Mouse (Mus musculus) limb, embryonic 11.5 days (tissue): ENCODE measurements at regions not wholly inside any gene's neighbourhood (a gene's known extent, or its start where the extent isn't known, plus 50 kb on each side); places are given as distances from the start of the nearest gene placed in this dataset.

Experiments
- ATAC-seq: fragments of 200-750 bp; cut with Nextera tagmentation; 2 replicates; pipeline ENCODE4 v1.8.0; 2017; ENCODE audit warnings: low read depth; ENCODE audit not compliant: insufficient number of reproducible peaks, low FRiP score, low TSS enrichment
- DNase-seq: peaks from one replicate; pipeline ENCODE4 v3.0.0-alpha.2; 2015; ENCODE audit warnings: low spot score
- H3K27ac ChIP-seq: fragments of 300-500 bp; sonication (generic); replicated peaks from 2 replicates; pipeline ENCODE4 v1.5.1; 2014; ENCODE audit warnings: low read depth, mild to moderate bottlenecking, low read length
- H3K27me3 ChIP-seq: fragments of 300-500 bp; sonication (generic); 2 replicates; pipeline ENCODE4 v1.6.1; 2014; ENCODE audit warnings: mild to moderate bottlenecking, low read length, mixed read lengths; ENCODE audit not compliant: control insufficient read depth, insufficient read depth
- H3K36me3 ChIP-seq: fragments of 300-500 bp; sonication (generic); 2 replicates; pipeline ENCODE4 v1.6.1; 2014; ENCODE audit warnings: mild to moderate bottlenecking, low read length, moderate library complexity, mixed read lengths; ENCODE audit not compliant: control insufficient read depth, insufficient read depth
- H3K4me1 ChIP-seq: fragments of 300-500 bp; sonication (generic); 2 replicates; pipeline ENCODE4 v1.6.1; 2014; ENCODE audit warnings: low read length, mixed read lengths; ENCODE audit not compliant: control insufficient read depth, insufficient read depth
- H3K4me2 ChIP-seq: fragments of 300-500 bp; sonication (generic); 2 replicates; pipeline ENCODE4 v1.6.1; 2014; ENCODE audit warnings: low read depth, mild to moderate bottlenecking, moderate library complexity; ENCODE audit not compliant: severe bottlenecking
- H3K4me3 ChIP-seq: fragments of 300-500 bp; sonication (generic); 2 replicates; pipeline ENCODE4 v1.5.1; 2014; ENCODE audit warnings: low read depth, low read length
- H3K9ac ChIP-seq: fragments of 300-500 bp; sonication (generic); 2 replicates; pipeline ENCODE4 v1.6.1; 2014; ENCODE audit warnings: mild to moderate bottlenecking, low read length
- H3K9me3 ChIP-seq: fragments of 300-500 bp; sonication (generic); 2 replicates; pipeline ENCODE4 v1.6.1; 2016; ENCODE audit warnings: low read length; ENCODE audit not compliant: control insufficient read depth
- WGBS: fragments of 180-500 bp; shearing (Covaris S2); extraction: QIAGEN DNeasy Blood & Tissue Kit; methylation state at CpG from one replicate; pipeline ENCODE4 v1.1.7; 2014; 5-methylcytosine and 5-hydroxymethylcytosine counted together

DNA sequence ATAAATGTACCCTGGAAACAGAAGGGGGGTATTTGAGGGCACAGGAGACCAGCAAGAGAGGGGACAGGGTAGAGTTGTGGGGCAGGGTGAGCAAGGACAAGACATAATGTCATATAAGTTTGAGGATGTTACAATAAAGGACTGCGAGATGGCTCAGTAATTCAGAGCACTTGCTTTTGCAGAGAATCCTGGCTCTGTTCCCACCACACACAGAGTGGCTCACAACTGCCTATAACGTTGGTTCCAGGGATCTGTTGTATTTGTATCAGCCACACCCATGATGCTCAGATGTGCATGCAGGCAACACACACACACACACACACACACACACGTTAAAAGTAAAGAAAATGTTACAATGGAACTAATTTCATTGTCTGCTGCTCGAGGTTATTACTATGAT, 94.2 kb upstream of the Paqr3 start:
- Histone ChIP-seq H3K27me3 (no peaks in the 10 kb centered on the region), H3K4me2 (no peak overlapping the region), H3K4me1 (no peaks in the 10 kb centered on the region), H3K36me3 (no peaks in the 10 kb centered on the region), H3K27ac (no peak overlapping the region), H3K9ac (no peak overlapping the region), H3K9me3 (no peaks in the 10 kb centered on the region), H3K4me3 (no peak overlapping the region)
- ATAC-seq (no peak), DNase-seq (no peak)
- WGBS, result 81% methylated on average over 4 of the region's 4 CpGs

DNA sequence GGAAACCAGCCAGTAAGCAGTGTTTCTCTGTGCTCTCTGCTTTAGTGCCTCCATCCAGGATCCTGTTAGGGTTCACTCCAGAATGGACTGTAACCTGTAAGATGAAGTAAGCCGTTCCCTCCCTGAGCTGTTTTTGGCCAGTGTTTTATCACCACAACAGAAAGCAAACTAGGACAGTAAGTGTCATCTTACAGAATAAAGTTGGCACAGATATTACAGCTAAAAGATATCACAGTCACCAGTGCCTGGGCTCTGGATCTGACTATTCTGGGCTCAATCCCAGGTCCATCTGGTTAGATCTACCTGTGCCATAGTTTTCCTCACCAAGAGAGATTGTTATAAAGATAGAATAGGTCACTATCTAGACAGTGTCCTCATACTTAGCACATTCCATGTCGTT, 92.9 kb upstream of the Paqr3 start:
- Histone ChIP-seq H3K9ac (no peak overlapping the region), H3K9me3 (no peaks in the 10 kb centered on the region), H3K4me2 (no peak overlapping the region), H3K27me3 (no peaks in the 10 kb centered on the region), H3K36me3 (no peaks in the 10 kb centered on the region), H3K27ac (no peak overlapping the region), H3K4me3 (no peak overlapping the region), H3K4me1 (no peaks in the 10 kb centered on the region)
- no peak for ATAC-seq
- WGBS, result 86% methylated on average over 2 of the region's 2 CpGs
- DNase-seq, result no peak

DNA sequence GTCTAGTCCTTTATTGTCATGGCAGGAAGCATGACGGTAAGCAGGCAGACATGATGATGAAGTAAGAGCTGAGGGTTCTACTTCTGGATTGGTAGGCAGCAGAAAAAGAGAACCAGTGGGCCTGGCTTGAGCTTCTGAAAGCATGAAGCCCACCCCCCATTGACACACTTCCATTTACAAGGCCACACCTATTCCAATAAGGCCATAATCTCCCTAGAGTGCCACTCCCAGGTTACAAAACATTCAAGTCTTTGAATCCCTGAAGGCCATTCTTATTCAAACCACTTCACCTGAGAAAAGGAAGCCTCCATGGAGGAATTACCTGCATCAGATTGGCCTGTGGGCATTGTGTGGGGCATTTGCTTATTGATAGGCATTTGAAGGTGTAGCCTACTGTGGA, 92.2 kb upstream of the Paqr3 start:
- Histone ChIP-seq H3K9ac (no peak overlapping the region), H3K4me1 (no peaks in the 10 kb centered on the region), H3K36me3 (no peaks in the 10 kb centered on the region), H3K4me2 (no peak overlapping the region), H3K27ac (no peak overlapping the region), H3K9me3 (no peaks in the 10 kb centered on the region), H3K27me3 (no peaks in the 10 kb centered on the region), H3K4me3 (no peak overlapping the region)
- 91% methylated on average over 1 of the region's 1 CpGs for WGBS
- ATAC-seq (no peak), DNase-seq (no peak)

DNA sequence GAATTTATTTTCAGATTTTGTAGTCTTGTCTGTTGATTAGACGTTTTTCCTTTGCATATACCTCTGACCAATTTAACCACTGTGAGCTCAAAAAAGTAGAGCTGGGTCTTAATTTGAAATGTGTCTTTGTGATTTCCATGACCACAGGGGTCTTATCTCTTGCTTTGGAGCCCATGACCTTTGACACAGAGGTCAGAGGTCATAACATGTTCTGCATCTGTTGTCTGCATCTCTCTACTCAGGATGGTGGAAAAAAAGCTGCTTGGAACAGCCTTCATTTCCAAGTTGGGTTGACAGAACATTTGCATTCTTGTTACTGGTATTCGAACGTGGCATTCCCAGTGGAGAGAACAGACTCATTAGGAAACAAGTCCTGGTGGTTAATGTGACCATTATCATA, 91.2 kb upstream of the Paqr3 start:
- Histone ChIP-seq H3K4me1 (no peaks in the 10 kb centered on the region), H3K9ac (no peak overlapping the region), H3K9me3 (no peaks in the 10 kb centered on the region), H3K27me3 (no peaks in the 10 kb centered on the region), H3K4me2 (no peak overlapping the region), H3K4me3 (no peak overlapping the region), H3K36me3 (no peaks in the 10 kb centered on the region), H3K27ac (no peak overlapping the region)
- DNase-seq (no peak), ATAC-seq (no peak)
- WGBS, result 64% methylated on average over 3 of the region's 3 CpGs

DNA sequence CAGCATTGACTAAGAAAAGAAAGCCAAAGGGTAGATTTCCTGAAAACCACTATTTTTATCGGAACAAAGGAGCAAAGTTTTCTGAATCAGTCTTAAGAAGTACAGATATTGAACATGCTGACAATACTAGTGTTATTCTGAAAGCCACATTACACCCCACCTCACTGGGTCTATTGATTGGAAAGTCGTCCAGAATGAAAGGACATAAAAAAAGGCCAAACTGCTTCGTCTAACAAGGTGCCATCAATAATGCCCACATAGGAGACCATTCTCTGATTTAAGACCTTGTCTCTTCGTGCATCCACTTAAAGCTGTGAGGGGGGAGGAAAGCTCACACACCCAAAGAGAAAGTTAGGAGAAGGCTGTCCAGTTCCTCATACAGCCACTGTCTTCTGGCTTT, 89.3 kb upstream of the Paqr3 start:
- Histone ChIP-seq H3K9me3 (no peaks in the 10 kb centered on the region), H3K4me3 (no peak overlapping the region), H3K4me2 (no peak overlapping the region), H3K9ac (no peak overlapping the region), H3K27me3 (no peaks in the 10 kb centered on the region), H3K36me3 (no peaks in the 10 kb centered on the region), H3K4me1 (no peaks in the 10 kb centered on the region), H3K27ac (no peak overlapping the region)
- WGBS, result 72% methylated on average over 4 of the region's 4 CpGs
- ATAC-seq (no peak), DNase-seq (no peak)

DNA sequence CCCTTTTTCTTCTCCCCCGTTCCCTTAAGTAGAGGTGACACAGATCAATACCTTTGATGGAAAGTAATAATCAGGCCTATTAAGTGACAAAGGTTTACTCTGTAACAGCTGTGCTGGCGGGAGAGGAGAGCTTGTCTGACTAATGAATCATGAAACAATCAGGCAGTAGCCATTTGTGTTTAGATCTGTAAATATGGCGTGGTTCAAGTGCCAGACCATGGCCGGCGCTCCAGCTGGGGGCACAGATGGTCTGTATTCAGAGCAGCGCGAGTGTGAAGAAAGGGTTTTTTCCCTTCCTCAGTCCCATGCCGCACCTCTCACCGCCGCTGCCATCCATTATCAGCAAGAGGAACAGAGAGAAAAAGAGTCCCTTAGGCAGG, 83.9 kb upstream of the Paqr3 start:
- no peak for ATAC-seq
- 55% methylated on average over 10 of the region's 10 CpGs for WGBS

DNA sequence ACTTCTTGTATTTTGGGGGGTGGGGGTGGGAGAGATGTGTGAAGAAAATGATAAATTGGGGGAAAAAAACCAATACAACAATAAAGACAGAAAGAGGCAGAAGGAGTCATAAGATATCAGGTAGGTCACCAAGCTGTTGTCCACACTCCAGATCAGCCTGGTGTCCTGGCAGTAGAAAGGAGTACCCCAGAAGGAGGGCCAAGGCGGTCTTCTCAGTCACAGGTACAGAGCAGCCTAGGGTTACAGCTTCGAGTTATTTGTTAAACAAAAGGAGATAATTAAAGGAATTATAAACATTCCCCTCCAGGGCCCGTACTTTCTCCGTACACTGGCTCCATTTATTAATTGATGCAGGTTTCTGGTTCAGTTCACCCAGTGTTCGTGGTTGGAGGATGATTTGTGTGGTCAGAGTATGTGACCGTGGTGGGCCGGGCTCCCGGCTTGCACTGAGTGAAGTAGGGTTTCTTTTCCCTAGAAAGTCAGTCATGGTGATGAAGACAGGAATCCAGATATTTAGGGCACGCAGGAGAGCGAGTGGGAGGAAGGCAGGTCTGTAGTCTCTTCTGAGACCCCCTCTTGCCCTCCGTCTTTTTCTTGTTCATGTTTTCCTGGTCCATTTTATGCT, 83.4 kb upstream of the Paqr3 start:
- WGBS, result 81% methylated on average over 11 of the region's 11 CpGs
- Histone ChIP-seq H3K27ac (no peak overlapping the region), H3K4me2 (no peak overlapping the region), H3K4me1 (peaks cover 9% of the 10 kb centered on the region), H3K36me3 (no peaks in the 10 kb centered on the region), H3K9ac (no peak overlapping the region), H3K9me3 (no peaks in the 10 kb centered on the region), H3K4me3 (no peak overlapping the region), H3K27me3 (no peaks in the 10 kb centered on the region)
- DNase-seq (no peak), ATAC-seq (no peak)

More for the DNA sequence above, 83.9 kb upstream of the Paqr3 start:
- no peaks in the 10 kb centered on the region for H3K9me3 ChIP-seq
- no peak overlapping the region for H3K4me3 ChIP-seq
- no peak for DNase-seq
- no peaks in the 10 kb centered on the region for H3K36me3 ChIP-seq
- H3K9ac ChIP-seq, result no peak overlapping the region
- H3K27me3 ChIP-seq, result no peaks in the 10 kb centered on the region
- H3K4me2 ChIP-seq, result no peak overlapping the region
- no peak overlapping the region for H3K27ac ChIP-seq
- H3K4me1 ChIP-seq, result peaks cover 9% of the 10 kb centered on the region

DNA sequence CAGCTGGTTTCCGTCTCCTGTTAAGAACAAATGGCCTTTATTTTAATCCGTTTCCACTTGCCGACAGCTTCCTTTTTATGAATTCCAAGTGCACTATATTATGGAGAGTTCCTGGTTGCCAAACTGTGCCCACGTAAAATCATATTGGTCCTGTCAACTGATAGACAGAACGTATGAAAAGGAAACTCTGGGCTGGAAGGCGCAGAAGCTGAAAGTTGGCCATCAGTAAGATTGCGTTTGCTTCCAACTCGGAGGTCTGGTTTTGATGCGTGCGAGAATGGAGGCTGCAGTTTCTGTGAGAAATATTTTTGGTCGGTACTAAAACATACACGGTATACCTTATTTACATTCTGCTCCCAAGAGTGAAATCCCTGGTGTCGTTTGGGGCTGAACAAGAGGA, 81.3 kb upstream of the Paqr3 start:
- H3K27ac ChIP-seq, result no peak overlapping the region
- peaks cover 9% of the 10 kb centered on the region for H3K4me1 ChIP-seq
- H3K4me3 ChIP-seq, result no peak overlapping the region
- DNase-seq, result no peak
- no peaks in the 10 kb centered on the region for H3K9me3 ChIP-seq
- no peaks in the 10 kb centered on the region for H3K36me3 ChIP-seq
- ATAC-seq, result no peak
- H3K9ac ChIP-seq, result no peak overlapping the region
- no peak overlapping the region for H3K4me2 ChIP-seq
- WGBS, result 80% methylated on average over 13 of the region's 13 CpGs
- H3K27me3 ChIP-seq, result no peaks in the 10 kb centered on the region

DNA sequence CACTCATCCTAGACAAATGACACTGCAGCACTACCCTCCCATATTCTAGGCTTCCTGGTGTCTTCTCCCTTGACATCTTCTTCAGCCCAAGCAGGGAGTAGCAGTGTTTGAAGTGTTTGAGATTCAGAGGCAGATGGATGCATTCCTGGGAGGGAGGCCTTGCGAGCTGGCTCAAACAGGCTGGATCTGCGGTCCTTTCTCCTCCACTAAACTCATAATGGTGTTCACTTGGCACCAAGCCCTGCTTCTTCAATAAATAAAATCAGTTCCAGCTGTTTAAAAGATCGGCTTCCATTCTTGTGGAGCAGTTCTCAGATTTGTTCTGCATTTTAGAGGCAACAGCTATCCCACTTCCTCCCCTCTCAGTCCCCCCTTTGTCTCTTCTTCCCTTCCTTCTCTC, 79.3 kb upstream of the Paqr3 start:
- DNase-seq (no peak), ATAC-seq (no peak)
- no peaks in the 10 kb centered on the region for H3K36me3 ChIP-seq
- H3K9me3 ChIP-seq, result no peaks in the 10 kb centered on the region
- no peaks in the 10 kb centered on the region for H3K27me3 ChIP-seq
- H3K4me3 ChIP-seq, result no peak overlapping the region
- 33% methylated on average over 3 of the region's 3 CpGs for WGBS
- no peak overlapping the region for H3K4me2 ChIP-seq
- H3K9ac ChIP-seq, result no peak overlapping the region
- peaks cover 9% of the 10 kb centered on the region for H3K4me1 ChIP-seq
- H3K27ac ChIP-seq, result no peak overlapping the region
